Mouse (Mus musculus) MEL (cell line): ENCODE data around the gene B230307C23Rik. TPM values are rescaled to one million over a fixed set of nuclear protein-coding genes. Genes with fewer than 3 reads are reported as not detected.

Experiments used
- DNase-seq: peaks from one replicate; pipeline ENCODE4 v3.0.0; 2011; ENCODE audit warnings: low read depth, low spot score
- H3K27ac ChIP-seq: 2 replicates; pipeline ENCODE4 v1.5.1; 2012; ENCODE audit warnings: low read depth, mild to moderate bottlenecking, control low read depth, low read length, moderate library complexity; ENCODE audit not compliant: control insufficient read depth
- H3K27me3 ChIP-seq, 2 experiments: fragments of 150-350 bp in 1 of 2; sonication (generic) in 1 of 2; 2 replicates each; pipeline ENCODE4 v1.6.1; 2012; ENCODE audit warnings: low read length in 2 of 2, mild to moderate bottlenecking in 2 of 2, improper control_type of control experiment in 1 of 2, moderate library complexity in 1 of 2; ENCODE audit not compliant: insufficient read depth in 2 of 2, control insufficient read depth in 1 of 2
- H3K36me3 ChIP-seq, 2 experiments: 2 replicates each; pipeline ENCODE4 v1.6.1; 2012 to 2014; ENCODE audit warnings: low read length in 2 of 2, improper control_type of control experiment in 1 of 2, inconsistent platforms in 1 of 2, mild to moderate bottlenecking in 1 of 2; ENCODE audit not compliant: insufficient read depth in 2 of 2, control insufficient read depth in 1 of 2
- H3K4me1 ChIP-seq, 2 experiments: fragments of 150-350 bp in 1 of 2; sonication (generic) in 1 of 2; 2 replicates each; pipeline ENCODE4 v1.6.1; 2012; ENCODE audit warnings: low read length in 2 of 2, improper control_type of control experiment in 1 of 2, mild to moderate bottlenecking in 1 of 2; ENCODE audit not compliant: insufficient read depth in 2 of 2, control insufficient read depth in 1 of 2
- H3K4me3 ChIP-seq, 2 experiments: fragments of 150-350 bp in 1 of 2; sonication (generic) in 1 of 2; 2 replicates each; pipeline ENCODE4 v1.5.1; 2012; ENCODE audit warnings: low read depth in 2 of 2, low read length in 2 of 2, mild to moderate bottlenecking in 2 of 2, moderate library complexity in 2 of 2, control low read depth in 1 of 2, improper control_type of control experiment in 1 of 2; ENCODE audit not compliant: control insufficient read depth in 1 of 2, insufficient read depth in 1 of 2
- H3K79me2 ChIP-seq: 2 replicates; pipeline ENCODE4 v1.6.1; 2012; ENCODE audit warnings: mild to moderate bottlenecking, low read length, moderate library complexity; ENCODE audit not compliant: control insufficient read depth, poor library complexity, insufficient read depth
- H3K9ac ChIP-seq: 2 replicates; pipeline ENCODE4 v1.6.1; 2012; ENCODE audit warnings: low read depth, mild to moderate bottlenecking, control low read depth, low read length, moderate library complexity; ENCODE audit not compliant: control insufficient read depth, poor library complexity, severe bottlenecking
- H3K9me3 ChIP-seq: fragments of 150-350 bp; sonication (generic); replicated peaks from 2 replicates; pipeline ENCODE4 v1.6.1; 2012; ENCODE audit warnings: mild to moderate bottlenecking, low read length, improper control_type of control experiment, moderate library complexity; ENCODE audit not compliant: insufficient read depth
- CTCF ChIP-seq, 3 experiments: IDR thresholded peaks in 2 of 3; conservative IDR thresholded peaks in 1 of 3; 2 replicates each; pipeline ENCODE4 v1.5.1; 2011 to 2012; ENCODE audit warnings: low read length in 3 of 3, low read depth in 2 of 3, mild to moderate bottlenecking in 2 of 3, improper control_type of control experiment in 1 of 3, inconsistent platforms in 1 of 3, mixed read lengths in 1 of 3, moderate library complexity in 1 of 3; ENCODE audit not compliant: control insufficient read depth in 1 of 3, insufficient read depth in 1 of 3, poor library complexity in 1 of 3, severe bottlenecking in 1 of 3
- EP300 ChIP-seq, 2 experiments: IDR thresholded peaks; 2 replicates each; pipeline ENCODE4 v1.6.1; 2011; ENCODE audit warnings: improper control_type of control experiment in 2 of 2, low read length in 2 of 2, low read depth in 1 of 2, mild to moderate bottlenecking in 1 of 2
- GABPA ChIP-seq: IDR thresholded peaks from 2 replicates; pipeline ENCODE4 v1.6.1; 2012; ENCODE audit warnings: low read depth, mild to moderate bottlenecking, inconsistent platforms, low read length, improper control_type of control experiment, moderate library complexity
- GATA1 ChIP-seq: IDR thresholded peaks from 2 replicates; pipeline ENCODE4 v1.6.1; 2011; ENCODE audit warnings: low read depth, low read length, improper control_type of control experiment
- MEF2A ChIP-seq: IDR thresholded peaks from 2 replicates; pipeline ENCODE4 v1.6.1; 2014; ENCODE audit warnings: low read depth, mild to moderate bottlenecking, inconsistent platforms, low read length, improper control_type of control experiment; ENCODE audit not compliant: poor library complexity, insufficient replicate concordance, severe bottlenecking; ENCODE audit errors: extremely low read depth
- MXI1 ChIP-seq: IDR thresholded peaks from 2 replicates; pipeline ENCODE4 v1.6.1; 2011; ENCODE audit warnings: mild to moderate bottlenecking, low read depth, low read length, improper control_type of control experiment
- MYC ChIP-seq: IDR thresholded peaks from 2 replicates; pipeline ENCODE4 v1.6.1; 2011; ENCODE audit warnings: low read depth, mild to moderate bottlenecking, low read length, improper control_type of control experiment, moderate library complexity
- NELFE ChIP-seq: IDR thresholded peaks from 2 replicates; pipeline ENCODE4 v1.6.1; 2011; ENCODE audit warnings: low read depth, low read length, improper control_type of control experiment
- NRF1 ChIP-seq: IDR thresholded peaks from 2 replicates; pipeline ENCODE4 v1.6.1; 2014; ENCODE audit warnings: low read depth, mild to moderate bottlenecking, inconsistent platforms, low read length, improper control_type of control experiment, moderate library complexity; ENCODE audit not compliant: poor library complexity, insufficient read depth, severe bottlenecking
- POLR2A ChIP-seq, 2 experiments: IDR thresholded peaks; 2 replicates each; pipeline ENCODE4 v1.6.1; 2011 to 2012; ENCODE audit warnings: low read length in 2 of 2, mild to moderate bottlenecking in 2 of 2, control low read depth in 1 of 2, improper control_type of control experiment in 1 of 2, low read depth in 1 of 2, moderate library complexity in 1 of 2; ENCODE audit not compliant: control insufficient read depth in 1 of 2, insufficient read depth in 1 of 2, poor library complexity in 1 of 2
- SIN3A ChIP-seq: IDR thresholded peaks from 2 replicates; pipeline ENCODE4 v1.6.1; 2012; ENCODE audit warnings: low read length, improper control_type of control experiment, inconsistent platforms
- SMC3 ChIP-seq: IDR thresholded peaks from 2 replicates; pipeline ENCODE4 v1.6.1; 2011; ENCODE audit warnings: low read depth, low read length, improper control_type of control experiment
- TCF12 ChIP-seq: IDR thresholded peaks from 2 replicates; pipeline ENCODE4 v1.6.1; 2014; ENCODE audit warnings: low read depth, mild to moderate bottlenecking, inconsistent platforms, low read length, improper control_type of control experiment, moderate library complexity
- UBTF ChIP-seq: IDR thresholded peaks from 2 replicates; pipeline ENCODE4 v1.6.1; 2012; ENCODE audit warnings: low read depth, mild to moderate bottlenecking, inconsistent platforms, low read length, improper control_type of control experiment, moderate library complexity, borderline replicate concordance; ENCODE audit not compliant: insufficient read depth
- USF2 ChIP-seq, 2 experiments: IDR thresholded peaks; 2 replicates each; pipeline ENCODE4 v1.6.1; 2011 to 2012; ENCODE audit warnings: improper control_type of control experiment in 2 of 2, low read length in 2 of 2, borderline replicate concordance in 1 of 2, inconsistent platforms in 1 of 2, low read depth in 1 of 2, mild to moderate bottlenecking in 1 of 2; ENCODE audit not compliant: insufficient read depth in 1 of 2
- ZMIZ1 ChIP-seq: IDR thresholded peaks from 2 replicates; pipeline ENCODE4 v1.6.1; 2012; ENCODE audit warnings: low read depth, mild to moderate bottlenecking, inconsistent platforms, low read length, improper control_type of control experiment, moderate library complexity
- ZNF384 ChIP-seq: IDR thresholded peaks from 2 replicates; pipeline ENCODE4 v1.6.1; 2012; ENCODE audit warnings: low read depth, mild to moderate bottlenecking, inconsistent platforms, low read length, improper control_type of control experiment
- polyA plus RNA-seq, 2 experiments: library from polyadenylated mRNA; stranded (reverse) in 1 of 2; unstranded in 1 of 2; fragments of >175 nt in 1 of 2; fragments of >200 nt in 1 of 2; gene quantifications; 2 replicates each; pipeline versions ENCODE4 v1.2.1 to v1.2.4; 2012; ENCODE audit warnings: low replicate concordance in 2 of 2, low read depth in 1 of 2; ENCODE audit not compliant: insufficient read length in 2 of 2, insufficient read depth in 1 of 2, missing spikeins in 1 of 2
- total RNA-seq: library from RNA; depleted of rRNA; stranded (reverse); fragments of 300-350 nt; gene quantifications from 2 replicates; pipeline ENCODE4 v1.2.3, GENCODE M21; 2012

The B230307C23Rik gene
- total and polyA plus RNA-seq, 3 experiments, result 27.4 to 54.8 TPM; not detected in 1

- TF ChIP-seq ZNF384, result no peak
- TF ChIP-seq, all 39 proteins: peak for 9
Measured at GRCm38 (mm10) chr16:97977277-97977676, 19.8 kb upstream of the B230307C23Rik start (continued).

GRCm38 (mm10) chr16:97977722-97978121 is 19.4 kb upstream of the B230307C23Rik start:
- Histone ChIP-seq H3K27ac (peak overlapping the region; percentile 16; the same call in 1 of the 2 replicates), H3K9me3 (no peaks in the 10 kb centered on the region), H3K36me3 (peaks cover 0 to 3% of the 10 kb centered on the region in 2 experiments; a peak in 2 of 4 replicates), H3K79me2 (no peaks in the 10 kb centered on the region; the same call in 1 of the 2 replicates), H3K9ac (no peak overlapping the region), H3K27me3 (no peaks in the 10 kb centered on the region), H3K4me1 (peaks cover 2 to 7% of the 10 kb centered on the region in 2 experiments; a peak in 3 of 4 replicates), H3K4me3 (no peak overlapping the region)
- TF ChIP-seq NELFE, result no peak; the same call in 1 of the 2 replicates
- no peak for TF ChIP-seq EP300 (IDR thresholded peaks at IDR 0.05; ENCODE audit: low read depth in 1 of 2, low read length in 2 of 2)
- TF ChIP-seq ZMIZ1, result no peak
- no peak for TF ChIP-seq GATA1
- no peak for TF ChIP-seq SIN3A
- no peak for TF ChIP-seq MXI1
- TF ChIP-seq POLR2A (IDR thresholded peaks at IDR 0.05; ENCODE audit: control insufficient read depth in 1 of 2, insufficient read depth in 1 of 2, low read depth in 1 of 2, low read length in 2 of 2, poor library complexity in 1 of 2), result no peak
- TF ChIP-seq NRF1, result no peak
- no peak for TF ChIP-seq MYC
- no peak for TF ChIP-seq SMC3
- TF ChIP-seq TCF12, result no peak
- no peak for TF ChIP-seq MEF2A
- TF ChIP-seq CTCF (IDR thresholded peaks at IDR 0.05 in 2 of 3, conservative IDR thresholded peaks at IDR 0.05 in 1 of 3; ENCODE audit: control insufficient read depth in 1 of 3, insufficient read depth in 1 of 3, low read depth in 2 of 3, low read length in 3 of 3, poor library complexity in 1 of 3, severe bottlenecking in 1 of 3), result no peak
- TF ChIP-seq GABPA, result no peak
- no peak for TF ChIP-seq UBTF
- peak; percentile 53 for DNase-seq

- TF ChIP-seq USF2 (IDR thresholded peaks at IDR 0.05; ENCODE audit: borderline replicate concordance in 1 of 2, insufficient read depth in 1 of 2, low read depth in 1 of 2, low read length in 2 of 2) (no peak), ZMIZ1 (no peak), MEF2A (no peak)
- H3K9me3 ChIP-seq, result no peaks in the 10 kb centered on the region
- no peak overlapping the region for H3K27ac ChIP-seq
- H3K4me1 ChIP-seq, result peaks cover 2 to 7% of the 10 kb centered on the region in 2 experiments; a peak in 3 of 4 replicates
- no peak overlapping the region for H3K9ac ChIP-seq
- H3K4me3 ChIP-seq, result no peak overlapping the region
- H3K79me2 ChIP-seq, result no peaks in the 10 kb centered on the region; the same call in 1 of the 2 replicates
- H3K27me3 ChIP-seq, result no peaks in the 10 kb centered on the region
- DNase-seq, result no peak
- H3K36me3 ChIP-seq, result peaks cover 0 to 3% of the 10 kb centered on the region in 2 experiments; a peak in 2 of 4 replicates
Measured at GRCm38 (mm10) chr16:97981362-97981761, 15.8 kb upstream of the B230307C23Rik start.
